Mouse (Mus musculus) layer of hippocampus, postnatal 36 days (tissue): ENCODE measurements around the gene Map3k5. TPM values are rescaled to one million over a fixed set of nuclear protein-coding genes. Genes with fewer than 3 reads are reported as not detected.
A peak's percentile ranks its signal among the peaks of the same experiment; 100 is the strongest.
"Not testable (repeated sequence)": the region's sequence is repeated elsewhere in the genome, so short reads cannot be mapped to it uniquely, and the experiment has no call there.

Source experiments
- DNase-seq, 2 experiments: peaks; one replicate each; pipeline ENCODE4 v3.0.0; 2022
- total RNA-seq, 2 experiments: library from RNA; stranded (reverse); gene quantifications; 2 replicates each; pipeline ENCODE4 v1.2.3; 2021

Gene Map3k5
- total RNA-seq, 2 experiments from 2014 or later: 29.2 to 31.0 TPM

DNA sequence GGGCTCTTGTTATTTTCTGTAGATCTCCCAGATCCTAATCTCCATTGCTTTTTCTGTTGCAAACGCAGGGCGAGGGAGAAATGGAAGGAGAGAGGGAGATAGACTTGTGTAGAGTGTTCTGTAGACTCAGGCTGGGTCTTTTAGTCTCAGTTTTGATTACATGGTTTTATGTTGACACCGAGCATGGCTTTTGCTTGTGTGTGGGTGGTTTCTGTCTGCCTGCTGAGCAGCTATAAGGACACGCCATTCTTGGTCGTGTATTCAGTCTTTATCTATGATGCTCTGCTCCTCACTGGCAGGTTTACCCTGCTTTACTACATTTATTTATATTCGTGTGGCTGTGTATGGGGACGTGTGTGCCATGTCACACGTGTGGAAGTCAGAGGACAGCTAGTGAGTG, 34.2 kb downstream of the Map3k5 start:
- no peak for DNase-seq

DNA sequence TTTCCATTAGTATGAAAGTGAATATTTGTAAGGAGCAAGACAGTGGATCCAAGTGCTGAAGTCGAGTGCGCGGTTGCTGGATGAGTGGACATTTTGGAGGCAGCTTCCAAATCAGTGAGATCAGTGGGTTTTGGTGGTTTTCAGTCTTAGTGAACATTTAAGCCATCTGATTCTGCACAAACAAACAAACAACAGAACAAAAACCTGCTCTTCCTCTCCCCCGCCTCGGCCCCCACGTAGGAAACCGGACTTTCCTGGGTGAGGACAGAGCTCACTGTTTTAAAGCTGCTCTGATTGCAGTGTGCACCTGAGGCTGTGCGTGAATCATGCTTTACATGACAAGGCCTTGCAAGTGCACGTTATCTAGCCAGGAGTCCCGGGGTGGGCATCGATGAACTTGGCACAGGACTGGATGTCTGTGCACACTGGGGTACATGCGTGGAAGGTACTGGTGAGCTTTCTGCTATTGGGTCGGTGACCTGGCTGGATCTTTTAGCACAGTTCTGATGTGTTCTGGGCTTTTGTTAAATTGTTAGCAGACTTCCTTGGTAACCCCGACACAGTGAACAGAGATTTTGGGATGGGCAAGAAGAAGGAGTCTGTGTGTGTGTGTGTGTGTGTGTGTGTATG, 35.7 kb downstream of the Map3k5 start:
- DNase-seq: no peak

DNA sequence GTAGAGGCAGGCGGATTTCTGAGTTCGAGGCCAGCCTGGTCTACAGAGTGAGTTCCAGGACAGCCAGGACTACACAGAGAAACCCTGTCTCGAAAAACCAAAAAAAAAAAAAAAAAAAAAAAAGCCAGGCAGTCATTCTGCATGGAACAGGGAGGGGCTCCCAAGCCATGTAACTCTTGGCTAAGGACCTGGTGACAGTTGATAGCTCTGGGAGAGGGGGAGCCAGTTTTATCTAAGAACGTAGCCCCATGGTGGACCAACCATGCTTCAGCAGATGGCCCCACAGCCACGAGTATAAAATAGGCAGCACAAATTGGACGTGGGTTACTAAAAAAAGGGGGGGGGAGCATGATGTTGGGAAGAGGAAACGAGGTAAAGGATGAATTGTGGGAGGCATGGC, 37.2 kb downstream of the Map3k5 start:
- not testable (repeated sequence) for DNase-seq

DNA sequence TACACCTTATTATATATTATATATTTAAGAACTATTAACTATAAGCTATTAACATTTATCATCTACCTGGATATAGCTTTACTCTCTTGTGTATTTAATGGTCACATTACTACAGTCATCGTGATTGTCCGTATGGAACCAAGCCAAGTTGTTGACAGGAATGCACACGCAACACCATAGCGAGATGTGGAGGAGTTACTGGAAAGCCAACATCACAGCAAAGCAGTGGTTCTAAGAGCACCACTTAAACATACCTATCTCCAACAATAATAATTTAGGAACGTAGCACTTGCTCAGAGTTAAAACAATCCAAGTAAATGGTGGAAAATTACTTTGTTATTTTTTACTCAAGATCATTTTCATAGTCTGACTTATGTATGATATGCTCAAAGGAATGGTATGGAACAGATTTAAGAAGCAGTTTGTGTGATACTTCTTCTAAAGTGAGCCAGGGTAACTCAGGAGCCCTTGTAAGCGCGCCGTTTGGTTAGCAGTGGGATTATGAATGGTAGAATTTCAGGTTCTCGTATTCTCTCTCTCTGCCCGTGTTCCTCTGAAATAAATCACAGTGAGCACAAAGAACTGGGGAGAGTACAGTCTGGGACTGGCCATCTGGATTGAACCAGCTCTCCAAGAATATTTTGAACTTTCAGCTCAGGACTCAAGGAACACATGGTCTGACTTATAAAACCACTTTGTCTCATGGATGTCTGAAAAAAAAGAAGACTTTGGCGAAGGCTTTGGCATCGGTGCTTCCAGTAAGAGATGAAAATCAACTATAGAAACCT, 39.2 kb downstream of the Map3k5 start:
- no peak for DNase-seq

DNA sequence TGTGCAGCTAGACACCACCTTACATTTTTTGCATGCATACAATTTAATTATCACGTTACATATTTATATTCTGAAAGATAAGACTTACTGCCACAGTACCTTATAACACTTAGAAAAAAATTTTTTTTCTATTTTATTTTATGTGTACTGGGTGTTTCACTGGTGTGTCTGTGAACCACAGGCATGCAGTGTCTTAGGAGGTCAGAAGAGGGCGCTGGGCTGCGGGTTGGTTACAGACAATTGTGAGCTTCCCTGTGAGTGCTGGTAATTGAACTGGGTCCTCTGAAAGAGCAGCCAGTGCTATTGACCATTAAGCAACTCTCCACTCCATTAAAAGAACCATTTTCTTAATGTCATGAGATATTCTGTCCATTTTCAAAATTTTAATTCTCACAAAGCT, 43.3 kb downstream of the Map3k5 start:
- DNase-seq: no peak

DNA sequence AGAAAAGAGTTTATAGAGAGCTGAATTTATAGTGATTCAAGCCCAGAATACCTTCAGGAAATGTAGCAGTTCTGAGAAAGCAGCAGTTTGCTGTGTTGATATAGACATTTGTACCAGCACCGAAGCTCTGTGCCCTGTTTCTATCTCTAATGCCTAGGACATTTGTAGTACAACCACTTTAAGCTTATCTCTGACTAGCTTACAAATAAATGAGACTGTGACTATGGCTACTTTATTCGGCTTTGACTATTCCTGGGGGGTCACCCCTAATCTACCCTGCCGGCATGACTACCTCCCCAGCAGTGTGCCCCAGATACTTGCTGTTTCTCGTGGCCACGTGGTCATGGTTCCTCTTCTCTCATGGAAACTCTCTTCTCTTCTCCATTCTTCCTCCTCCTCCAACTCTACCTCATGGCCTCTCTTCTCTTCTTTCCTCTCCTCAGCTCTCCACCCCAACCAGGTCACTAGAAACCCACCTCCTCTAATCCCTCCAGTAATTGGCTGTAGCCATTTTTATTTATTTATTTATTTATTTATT, 44.5 kb downstream of the Map3k5 start:
- DNase-seq: no peak

DNA sequence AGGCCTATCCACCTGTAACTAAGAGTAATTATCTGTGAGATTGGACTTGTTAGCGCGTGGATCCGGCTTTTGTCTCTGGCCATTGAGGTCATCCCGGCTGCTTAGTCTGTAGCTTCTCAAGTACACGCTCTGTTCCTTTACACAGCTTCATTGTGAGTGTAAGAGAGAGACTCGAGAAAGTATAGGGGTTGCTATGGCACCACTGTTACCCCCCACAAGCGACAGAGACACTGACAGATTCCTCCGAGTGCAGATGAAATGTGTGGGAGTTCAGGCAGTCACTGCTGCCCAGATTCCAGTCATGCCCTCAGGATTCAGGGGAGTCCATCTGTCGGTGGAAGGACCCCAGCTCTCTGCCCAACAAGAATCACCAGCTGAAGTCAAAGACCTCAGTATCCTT, 53.5 kb downstream of the Map3k5 start:
- peak; percentile 16 to 21 for DNase-seq

DNA sequence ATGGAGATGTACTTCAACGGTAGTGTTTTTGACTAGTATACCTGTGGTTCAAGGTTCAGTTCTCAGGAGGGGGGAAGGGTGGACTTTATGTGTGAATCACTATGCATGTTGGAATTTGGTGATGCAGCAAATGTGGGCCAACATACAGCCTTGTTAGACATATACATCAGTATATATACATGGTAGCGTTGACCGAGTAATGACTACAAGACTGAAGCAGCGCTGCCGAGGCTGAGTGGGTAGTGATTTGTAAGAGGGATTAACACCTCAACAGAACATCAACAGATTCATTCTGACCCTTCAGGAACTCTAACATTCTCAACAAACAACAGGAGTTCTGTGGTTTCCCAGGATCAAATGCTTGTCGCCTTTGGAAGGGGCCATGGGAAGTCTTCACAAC, 55.7 kb downstream of the Map3k5 start:
- DNase-seq: no peak

DNA sequence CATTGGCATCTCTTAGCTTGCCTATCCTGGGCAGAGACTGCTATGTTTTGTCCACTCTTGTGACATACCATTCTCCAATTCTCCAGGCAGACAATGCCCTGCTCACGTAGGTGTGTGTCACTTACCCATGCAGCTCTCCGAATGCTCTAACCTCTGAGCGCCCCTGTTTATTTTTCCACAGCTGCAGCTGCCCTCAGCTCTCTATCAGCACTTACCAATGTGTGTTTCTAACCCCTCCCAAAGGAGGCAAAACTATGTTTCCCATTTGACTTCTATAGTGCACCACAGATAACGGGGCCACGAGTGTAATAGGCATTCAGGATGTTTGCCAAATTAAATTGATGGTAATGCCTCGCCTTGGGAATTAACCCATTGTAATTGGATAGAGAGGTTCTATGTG, 56.4 kb downstream of the Map3k5 start:
- no peak for DNase-seq

DNA sequence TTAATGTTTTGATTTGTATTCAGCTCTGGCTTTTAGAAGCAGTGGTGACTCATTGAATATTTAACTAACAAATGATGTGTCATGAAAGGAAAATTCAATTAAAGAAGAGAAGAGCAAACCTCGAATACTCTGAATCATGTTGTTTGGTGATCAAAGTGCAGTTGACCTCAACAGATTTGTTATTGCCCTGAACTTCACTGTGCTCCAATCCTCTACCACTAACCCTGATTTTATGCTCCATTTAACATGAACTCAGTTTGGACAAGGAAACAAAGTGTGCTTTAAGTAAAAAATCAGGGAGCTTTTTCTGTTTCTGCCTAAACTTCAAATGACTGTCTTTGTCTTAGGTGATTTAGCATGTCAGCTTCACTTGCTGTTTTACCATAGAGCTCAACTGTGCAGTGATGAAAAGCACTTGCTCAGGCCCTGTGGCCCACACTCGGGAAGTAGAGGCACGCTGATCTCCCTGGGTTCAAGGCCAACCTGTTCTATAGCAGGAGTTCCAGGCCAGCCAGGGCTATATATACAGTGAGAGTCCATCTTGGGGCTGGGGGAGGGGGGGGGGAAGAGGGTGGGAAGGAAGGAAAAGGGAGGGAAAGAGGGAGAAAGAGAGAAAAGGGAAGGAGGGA, 57.1 kb downstream of the Map3k5 start:
- no peak for DNase-seq

DNA sequence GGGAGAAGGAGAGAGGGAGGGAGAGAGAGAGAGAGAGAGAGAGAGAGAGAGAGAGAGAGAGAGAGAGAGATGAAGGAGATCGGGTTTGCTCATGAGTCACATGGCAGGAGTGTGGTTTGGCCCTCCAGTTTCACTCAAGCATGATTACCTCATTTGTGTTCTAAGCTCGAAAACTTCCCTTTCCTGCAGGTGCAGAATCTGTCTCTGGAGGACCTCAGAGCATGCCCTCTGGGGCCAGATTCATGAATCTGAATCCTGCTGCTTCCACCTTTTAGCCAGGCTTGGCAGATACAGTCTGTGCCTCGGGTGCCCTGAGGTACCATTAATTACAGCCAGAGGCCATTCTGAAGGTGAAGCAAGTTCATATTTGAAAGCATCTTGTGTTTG, 57.6 kb downstream of the Map3k5 start:
- DNase-seq: no peak

DNA sequence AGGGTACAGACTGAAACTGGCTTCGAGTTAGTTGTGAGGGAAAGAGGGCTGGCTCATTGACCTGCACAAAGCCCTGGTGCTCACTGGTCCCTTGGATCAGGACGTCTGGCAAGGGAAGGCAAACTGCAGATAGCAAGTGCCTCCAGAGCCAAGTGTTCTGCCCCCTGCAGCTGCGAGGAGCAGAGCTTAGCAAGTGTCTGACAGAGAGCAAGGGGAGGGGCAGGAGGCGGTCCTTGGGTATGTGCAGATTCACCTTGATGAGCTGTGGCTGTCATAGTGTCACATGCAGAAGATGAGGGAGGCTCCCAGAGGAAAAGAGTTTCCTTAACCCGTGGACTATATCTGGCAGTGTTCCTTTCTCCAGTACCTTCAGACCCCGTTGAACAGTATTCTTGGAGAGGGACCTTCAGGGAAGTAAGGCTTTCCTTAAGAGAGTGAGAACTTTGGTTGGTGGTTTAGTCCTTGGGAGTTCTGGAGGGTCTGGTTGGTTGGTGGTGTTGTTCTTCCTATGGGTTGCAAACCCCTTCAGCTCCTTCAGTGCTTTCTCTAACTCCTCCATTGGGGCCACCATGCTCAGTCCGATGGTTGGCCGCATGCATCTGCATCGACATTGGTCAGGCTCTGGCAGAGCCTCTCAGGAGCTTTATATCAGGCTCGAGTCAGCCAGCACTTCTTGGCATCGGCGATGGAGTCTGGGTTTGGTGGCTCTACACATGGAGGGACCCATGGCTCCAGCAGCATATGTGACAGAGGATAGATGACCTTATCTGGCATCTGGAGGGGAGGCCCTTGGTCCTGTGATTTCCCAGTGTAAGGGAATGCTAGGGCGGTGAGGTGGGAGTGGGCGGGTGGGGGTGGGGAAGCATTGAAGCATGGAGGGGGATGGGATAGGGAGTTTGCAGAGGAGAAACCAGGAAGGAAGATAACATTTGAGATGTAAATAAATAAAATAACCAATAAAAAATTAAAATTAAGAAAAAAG, 60.5 kb downstream of the Map3k5 start:
- no peak for DNase-seq

DNA sequence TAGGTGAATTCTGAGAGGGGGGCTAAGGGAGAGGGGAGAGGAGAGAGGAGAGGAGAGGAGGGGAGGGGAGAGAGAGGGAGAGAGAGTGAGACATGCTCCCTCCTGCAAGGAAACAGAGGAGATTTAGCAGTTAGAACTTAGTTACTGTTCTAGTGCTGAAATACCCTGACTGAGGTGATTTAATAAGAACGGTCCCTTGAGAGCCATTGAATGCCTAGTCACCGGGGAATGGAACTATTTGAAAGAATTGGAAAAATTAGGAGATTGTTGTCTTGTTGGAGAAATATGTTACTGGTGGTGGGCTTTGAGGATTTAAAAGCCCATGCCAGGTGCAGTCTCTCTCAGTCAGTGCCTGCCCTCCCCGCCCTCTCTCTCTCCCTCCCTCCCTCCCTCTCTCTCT, 61.9 kb downstream of the Map3k5 start:
- DNase-seq: no peak

DNA sequence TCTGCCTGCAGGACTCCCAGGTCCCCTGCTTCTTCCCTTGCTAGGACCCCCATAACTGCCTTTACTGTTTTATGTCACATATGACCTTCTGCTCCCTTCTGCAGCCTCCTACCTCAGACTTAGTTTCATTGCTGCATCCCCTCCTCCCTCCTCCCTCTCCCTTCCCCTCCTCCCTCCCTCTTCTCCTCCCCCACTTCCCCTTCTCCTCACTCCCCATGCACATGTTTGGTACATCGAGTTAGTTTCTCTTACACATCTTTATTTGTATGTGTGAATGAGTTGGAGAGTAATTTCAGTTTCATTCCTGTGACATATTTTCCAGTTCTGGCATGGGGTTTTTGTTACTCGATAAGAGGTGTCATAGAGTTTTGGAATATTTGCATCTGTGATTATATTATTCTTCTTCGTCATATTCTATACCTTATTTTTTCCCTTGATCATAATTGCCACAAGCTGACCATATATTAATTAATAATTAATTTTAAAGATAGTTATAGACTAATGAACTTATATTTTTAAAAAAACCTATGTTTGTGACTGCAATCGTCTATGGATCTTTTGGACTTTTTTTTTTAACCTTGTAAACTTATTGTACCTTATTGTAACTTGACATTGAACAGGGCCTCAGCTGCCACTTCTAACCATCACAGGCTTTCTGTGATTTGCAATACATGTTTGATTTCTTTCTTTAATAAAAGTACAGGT, 65.6 kb downstream of the Map3k5 start:
- DNase-seq: no peak

DNA sequence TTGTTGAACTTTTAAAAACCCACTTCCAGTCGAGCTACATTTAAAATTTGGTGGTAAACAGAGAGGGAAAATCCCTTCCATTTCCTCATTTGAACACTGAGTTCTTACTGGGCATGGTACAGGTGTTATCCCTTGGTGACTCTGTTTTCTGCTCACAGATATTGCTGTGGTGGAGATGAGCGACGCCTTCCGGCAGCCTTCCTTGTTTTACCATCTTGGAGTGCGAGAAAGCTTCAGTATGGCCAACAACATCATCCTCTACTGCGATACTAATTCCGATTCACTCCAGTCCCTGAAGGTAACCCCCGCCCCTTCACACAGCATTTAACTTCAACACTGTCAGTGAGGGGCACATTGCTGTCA, 66.1 kb downstream of the Map3k5 start:
- DNase-seq: no peak

DNA sequence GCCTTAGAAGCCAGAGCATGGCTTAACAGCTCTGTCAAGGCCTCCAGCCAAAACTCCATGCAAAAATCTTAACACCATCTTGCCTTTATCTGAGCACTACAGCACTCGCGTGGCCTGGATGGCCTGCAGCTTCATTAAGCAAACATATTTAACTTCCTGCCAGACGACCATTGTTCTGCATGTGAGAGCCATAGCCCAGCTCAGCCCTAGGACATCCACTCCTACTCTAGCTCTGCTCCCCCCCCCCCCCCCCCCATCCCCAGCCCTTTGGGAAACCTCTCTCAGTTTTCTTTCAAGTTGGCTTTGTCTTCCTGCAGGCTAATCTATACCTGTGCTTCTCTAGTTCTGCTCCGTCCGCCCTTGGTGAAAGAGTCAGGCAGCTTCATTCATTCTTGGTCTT, 67.7 kb downstream of the Map3k5 start:
- no peak for DNase-seq

DNA sequence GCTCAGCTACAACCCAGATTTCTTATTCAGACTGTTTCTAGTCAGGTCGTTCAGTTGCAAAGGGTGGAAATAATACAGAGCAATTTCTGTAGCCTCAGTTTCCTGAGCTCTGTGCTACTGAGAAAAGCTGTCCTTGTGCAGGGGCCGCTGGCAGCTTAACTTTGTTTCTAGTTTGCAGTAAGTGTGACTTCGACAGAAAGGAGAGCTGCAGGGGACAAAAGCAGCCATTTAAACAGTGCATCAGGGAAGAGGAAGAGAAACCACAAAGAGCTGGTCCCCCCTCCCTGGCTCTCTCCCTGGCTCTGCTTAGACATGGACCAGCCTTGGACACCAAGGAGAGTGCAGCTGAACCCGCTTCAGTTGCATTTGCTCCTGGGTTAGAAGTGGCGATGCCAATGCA, 68.7 kb downstream of the Map3k5 start:
- DNase-seq: no peak

DNA sequence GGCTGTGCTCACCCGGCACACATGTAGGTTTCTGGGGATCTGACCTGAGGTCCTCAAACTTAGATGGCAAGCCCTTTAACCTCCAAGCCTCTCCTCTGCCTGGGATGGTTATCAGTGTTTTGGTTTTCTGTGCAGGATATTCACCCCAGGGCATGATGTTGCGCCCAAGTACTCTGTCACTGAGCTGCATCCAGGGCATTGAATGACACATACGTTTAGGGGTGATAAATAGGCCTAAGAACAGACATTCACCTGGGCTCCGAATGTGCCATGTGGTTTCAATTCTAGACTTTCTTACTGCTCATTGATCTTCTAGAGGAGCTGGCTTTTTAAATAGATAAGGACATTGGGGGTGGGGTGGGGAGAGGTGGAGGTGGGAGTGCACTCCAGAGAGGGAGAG, 70.5 kb downstream of the Map3k5 start:
- no peak for DNase-seq

DNA sequence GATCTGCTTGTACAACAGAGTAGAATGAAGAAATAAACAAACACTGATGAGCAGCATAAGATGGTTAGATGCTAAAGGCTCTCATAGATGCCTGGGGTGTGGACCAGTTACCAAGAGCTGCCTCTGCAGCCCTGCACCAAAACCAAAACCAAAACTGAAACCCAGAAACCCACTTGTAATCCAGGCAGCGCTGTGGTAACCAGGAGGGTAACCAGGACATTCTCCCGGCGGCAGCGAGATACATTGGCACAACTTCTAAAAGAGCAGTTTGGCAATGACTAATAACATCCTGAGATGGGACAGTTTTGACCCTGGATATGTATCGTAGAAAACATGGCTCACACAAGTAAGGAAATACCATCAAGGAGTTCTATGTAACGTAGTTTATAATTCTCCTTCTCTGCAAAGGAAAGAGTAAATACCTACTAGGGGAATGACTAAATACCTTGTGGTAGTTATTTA, 71.2 kb downstream of the Map3k5 start:
- DNase-seq: no peak

DNA sequence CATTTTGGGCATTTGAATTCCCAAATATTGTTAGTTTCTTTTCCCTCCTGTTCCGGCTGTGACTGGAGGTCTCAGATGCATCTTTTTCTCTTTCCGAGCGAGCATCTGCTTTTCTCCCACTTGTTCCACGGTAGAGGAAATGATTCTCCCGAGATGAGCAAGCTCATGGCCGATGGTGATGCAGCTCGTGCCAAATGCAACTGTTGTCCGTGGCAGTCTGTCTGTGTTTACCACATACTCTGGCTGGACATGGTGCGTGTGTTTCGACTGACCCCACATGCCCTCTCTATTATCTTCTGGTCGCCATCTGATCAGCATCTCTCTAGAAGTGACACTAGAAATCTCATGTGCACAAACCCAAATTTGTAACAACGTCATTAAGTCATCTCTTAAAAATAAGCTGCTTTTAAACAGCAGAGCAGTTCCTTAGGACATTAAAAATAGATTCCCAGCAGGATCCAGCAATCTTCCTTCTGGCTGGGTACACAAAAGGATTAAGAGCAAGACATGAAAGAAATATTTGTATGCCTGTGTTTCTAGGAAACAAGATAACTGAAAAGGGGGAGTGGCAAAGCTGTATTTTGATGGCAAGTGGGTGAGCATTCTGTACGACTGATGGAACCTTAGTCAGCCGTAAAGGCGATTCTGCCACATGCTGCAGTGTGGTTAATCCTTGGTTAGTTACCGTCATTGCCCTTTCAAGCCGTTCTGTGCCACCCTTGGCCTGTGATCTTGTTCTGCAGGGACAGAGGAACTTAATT, 72.2 kb downstream of the Map3k5 start:
- DNase-seq: peak; percentile 28 to 30

DNA sequence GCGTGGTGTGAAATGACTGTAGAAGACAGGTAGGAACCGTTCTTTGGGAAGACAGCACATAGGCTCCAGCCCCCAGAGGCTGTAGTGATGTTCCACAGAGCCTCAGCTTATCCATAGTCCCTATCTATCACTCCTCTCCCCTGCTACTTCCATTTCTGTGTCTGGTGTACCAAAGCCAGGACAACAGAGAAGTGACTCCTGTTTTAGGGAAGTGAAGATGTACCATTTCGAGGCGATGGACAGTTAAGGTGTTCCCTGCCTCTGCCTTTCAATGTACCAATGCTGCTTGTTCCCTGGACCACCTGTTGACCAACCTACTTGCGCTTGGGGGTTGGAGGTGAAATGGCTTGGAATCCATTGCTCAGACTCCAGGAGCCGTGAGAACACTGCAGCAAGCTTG, 75.0 kb downstream of the Map3k5 start:
- no peak for DNase-seq
